Mouse (Mus musculus): ENCODE measurements around the gene Grpel1. TPM values are rescaled to one million over a fixed set of nuclear protein-coding genes. Genes with fewer than 3 reads are reported as not detected.

Grpel1 gene
- polyA plus RNA-seq, 1 experiment, result 17.4 TPM

GRCm38 (mm10) chr5:36523219-36523703 is 58.5 kb downstream of the Grpel1 start:
- H3K4me1 ChIP-seq, result peaks cover 88% of the 10 kb centered on the region
- peaks cover 98% of the 10 kb centered on the region for H3K36me3 ChIP-seq (replicated peaks; ENCODE audit: low read length)
- no peaks in the 10 kb centered on the region for H3K9me3 ChIP-seq
- no peak for TF ChIP-seq GATA1 (IDR thresholded peaks at IDR 0.05; ENCODE audit: borderline replicate concordance, low read length)
- no peak for TF ChIP-seq FLI1 (IDR thresholded peaks at IDR 0.05; ENCODE audit: low read length)
- peak overlapping the region; percentile 81 for H3K4me3 ChIP-seq (replicated peaks)
- no peaks in the 10 kb centered on the region for H3K27me3 ChIP-seq (replicated peaks)

Other genes starting within 250 kb of the Grpel1 start
- gene Sorcs2, start 66.9 kb upstream of the Grpel1 start, polyA plus RNA-seq (2012; ENCODE audit: insufficient read depth, low replicate concordance), result not detected in 2 replicates
- gene Tada2b, start 19.3 kb downstream of the Grpel1 start, polyA plus RNA-seq (2012; ENCODE audit: insufficient read depth, low replicate concordance), result 37.5 and 60.1 TPM in 2 replicates
- gene Ccdc96, start 19.6 kb downstream of the Grpel1 start, polyA plus RNA-seq (2012; ENCODE audit: insufficient read depth, low replicate concordance), result 0.57 TPM in 1 of 2 replicates, not detected in the other
- 7.1 and 8.7 TPM in 2 replicates for gene Tbc1d14, start 128.3 kb downstream of the Grpel1 start, polyA plus RNA-seq (2012; ENCODE audit: insufficient read depth, low replicate concordance)
- 3.7 and 4.2 TPM in 2 replicates for gene D5Ertd579e, start 231.0 kb downstream of the Grpel1 start, polyA plus RNA-seq (2012; ENCODE audit: insufficient read depth, low replicate concordance)